Mouse (Mus musculus) CD4-positive, CD25-positive, alpha-beta regulatory T cell, adult 4 months (primary cell): ENCODE results near the gene Etv2. TPM values are rescaled to one million over a fixed set of nuclear protein-coding genes. Genes with fewer than 3 reads are reported as not detected.
A peak's percentile ranks its signal among the peaks of the same experiment; 100 is the strongest.

Experiments used
- ATAC-seq: one replicate; pipeline ENCODE4 v1.8.0; 2017
- polyA plus RNA-seq, 2 experiments: library from polyadenylated mRNA; unstranded; fragments of 100-300 nt; shearing (Covaris generic); gene quantifications; one replicate each; pipeline ENCODE4 v1.2.1; 2017

The Etv2 gene
- not detected for polyA plus RNA-seq

- ATAC-seq, result no peak
Observed at GRCm38 (mm10) chr7:30635752-30636151, at the start of gene Etv2. Etv2 (minus strand) TSS chr7:30635852.

- no peak for ATAC-seq
Observed at GRCm38 (mm10) chr7:30683425-30683824, 47.8 kb upstream of the Etv2 start.

- no peak for ATAC-seq
Observed at GRCm38 (mm10) chr7:30681897-30682296, 46.2 kb upstream of the Etv2 start.

GRCm38 (mm10) chr7:30678263-30678975, 42.8 kb upstream of the Etv2 start:
- no peak for ATAC-seq

- no peak for ATAC-seq
Observed at GRCm38 (mm10) chr7:30671480-30671879, 35.8 kb upstream of the Etv2 start, which contains the start of gene Pmis2. Pmis2 (minus strand) TSS chr7:30671605.

- ATAC-seq, result peak; percentile 28
Observed at GRCm38 (mm10) chr7:30669229-30669628, 33.6 kb upstream of the Etv2 start.

- ATAC-seq, result peak; percentile 29
Observed at GRCm38 (mm10) chr7:30665321-30665720, 29.7 kb upstream of the Etv2 start.

- ATAC-seq, result peak; percentile 97
Observed at GRCm38 (mm10) chr7:30664529-30665200, 29.0 kb upstream of the Etv2 start, which contains the start of gene Haus5. Haus5 (minus strand) TSS chr7:30664994.

GRCm38 (mm10) chr7:30649591-30650540, 14.2 kb upstream of the Etv2 start, which contains the start of gene Rbm42:
Rbm42 (minus strand) TSS chr7:30650317.
- peak; percentile 99 for ATAC-seq

- ATAC-seq, result no peak
Observed at GRCm38 (mm10) chr7:30639083-30639482, 3.4 kb upstream of the Etv2 start.

GRCm38 (mm10) chr7:30636395-30636794, 743 bp upstream of the Etv2 start:
- ATAC-seq, result no peak

- ATAC-seq, result no peak
Observed at GRCm38 (mm10) chr7:30634621-30635020, 1.0 kb downstream of the Etv2 start.

GRCm38 (mm10) chr7:30633762-30634412, 1.8 kb downstream of the Etv2 start:
- no peak for ATAC-seq

- ATAC-seq, result no peak
Observed at GRCm38 (mm10) chr7:30629013-30629412, 6.6 kb downstream of the Etv2 start.

- ATAC-seq, result no peak
Observed at GRCm38 (mm10) chr7:30626647-30627046, 9.0 kb downstream of the Etv2 start.

- peak; percentile 100 for ATAC-seq
Observed at GRCm38 (mm10) chr7:30625530-30626384, 9.9 kb downstream of the Etv2 start, which contains the start of gene Cox6b1. Cox6b1 (minus strand) TSS chr7:30626151.

- no peak for ATAC-seq
Observed at GRCm38 (mm10) chr7:30619202-30619601, 16.4 kb downstream of the Etv2 start.

GRCm38 (mm10) chr7:30618658-30619057, 17.0 kb downstream of the Etv2 start:
- no peak for ATAC-seq

GRCm38 (mm10) chr7:30615049-30615760, 20.4 kb downstream of the Etv2 start:
- no peak for ATAC-seq

- ATAC-seq, result peak; percentile 66
Observed at GRCm38 (mm10) chr7:30614454-30614853, 21.2 kb downstream of the Etv2 start.
